Mouse (Mus musculus): ENCODE data around the gene Ssu2.

DNA sequence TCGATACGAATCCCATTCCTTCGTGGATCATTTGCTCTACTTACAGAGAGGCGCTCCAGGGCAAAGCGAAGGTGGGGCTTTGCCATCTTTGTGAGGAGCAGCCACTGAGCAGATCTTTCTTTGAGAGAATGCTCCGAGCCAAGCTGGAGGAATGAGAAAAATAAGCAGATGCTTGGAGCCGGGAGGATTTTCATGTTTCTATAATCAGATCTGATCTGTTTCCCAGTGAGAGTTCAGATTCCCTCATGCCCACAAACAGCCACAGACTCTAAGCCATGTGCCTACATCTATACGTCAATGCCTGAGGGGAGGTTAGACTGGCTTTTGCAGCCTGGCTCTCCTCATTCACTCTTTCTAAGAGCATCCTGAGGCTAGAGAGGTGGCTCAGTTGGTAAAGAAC is 27.1 kb downstream of the Ssu2 start:
- TF ChIP-seq POLR2A (IDR thresholded peaks at IDR 0.05; ENCODE audit: borderline replicate concordance, low read depth, low read length) (no peak), CTCF (IDR thresholded peaks at IDR 0.05; ENCODE audit: low read depth, low read length) (no peak)

Measured in bone marrow macrophage, adult 2 months (primary cell).